Mouse (Mus musculus): ENCODE data around the gene Cfap61.

DNA sequence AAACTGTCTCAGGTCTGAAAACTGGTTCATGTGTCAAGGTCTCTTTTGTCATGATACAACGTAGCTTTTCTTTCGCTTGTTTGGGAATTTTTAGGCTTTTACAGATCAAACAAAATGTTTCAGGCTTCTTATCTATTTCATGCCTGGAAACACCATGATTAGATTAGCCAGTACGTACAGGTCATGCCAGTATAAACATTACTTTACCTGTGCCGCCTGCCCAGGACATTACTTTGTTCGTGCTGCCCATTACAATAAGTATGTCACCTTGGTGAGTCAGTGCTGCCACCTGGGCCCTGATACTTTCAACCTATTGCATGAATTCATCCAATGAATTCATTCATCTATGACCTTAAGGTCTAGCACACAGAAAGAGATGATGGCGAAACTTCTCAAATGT lies 88.3 kb downstream of the Cfap61 start:
- TF ChIP-seq CTCF (IDR thresholded peaks at IDR 0.05; ENCODE audit: low read depth, low read length) (no peak), POLR2A (IDR thresholded peaks at IDR 0.05; ENCODE audit: extremely low read depth, insufficient read depth, low read length) (no peak)
